In genomic region chr4:137469845-137470692, GRCm38 (mm10) we compare ENCODE assay signal across 10 mouse cellular contexts. TPM values are rescaled to one million over a fixed set of nuclear protein-coding genes. Genes with fewer than 3 reads are reported as not detected.
DNase-seq lines count a peak whose midpoint lies in the region; ATAC-seq lines count a peak whose summit lies in the region.
"Had no signal": no experiment of that assay in that cellular context is flagged by ENCODE, and none has a peak within 500 bp of the region (broad histone marks: within the 10 kb centered on the region; RNA-seq: fewer than 3 reads in every experiment).

No protein-coding gene starts in this region.

- no peak for ATAC-seq in neural tube, embryonic 11.5 days (ENCODE audit: insufficient read depth, low FRiP score, low TSS enrichment)
- no peak for ATAC-seq in forebrain, embryonic 14.5 days
- ATAC-seq in limb, embryonic 13.5 days (ENCODE audit: low FRiP score, low read depth), result no peak
- no peak for ATAC-seq in stomach, embryonic 16.5 days (ENCODE audit: insufficient read depth, low FRiP score)
- no peak for ATAC-seq in frontal cortex, adult (ENCODE audit: low TSS enrichment)

- 44% methylated on average over 15 of the region's 15 CpGs for WGBS in neural tube, embryonic 11.5 days
- 31% methylated on average over 15 of the region's 15 CpGs for WGBS in forebrain, embryonic 14.5 days
- 60% methylated on average over 15 of the region's 15 CpGs for WGBS in limb, embryonic 13.5 days
- 40% methylated on average over 15 of the region's 15 CpGs for whole genome bisulfite sequencing in stomach, embryonic 16.5 days

- H3K27me3 ChIP-seq in neural tube, embryonic 11.5 days (ENCODE audit: control insufficient read depth, insufficient read depth, low read length), result no peaks in the 10 kb centered on the region
- no peaks in the 10 kb centered on the region for H3K27me3 ChIP-seq in forebrain, embryonic 14.5 days (replicated peaks; ENCODE audit: control insufficient read depth, insufficient read depth, low read length)
- H3K27me3 ChIP-seq in limb, embryonic 13.5 days, result no peaks in the 10 kb centered on the region
- no peaks in the 10 kb centered on the region for H3K27me3 ChIP-seq in stomach, embryonic 16.5 days (ENCODE audit: control insufficient read depth, insufficient read depth, low read length)

- no peak for DNase-seq in neural tube, embryonic 11.5 days (ENCODE audit: low spot score)
- DNase-seq in neural tube, embryonic 10.5 days (ENCODE audit: extremely low spot score, low spot score), result no peak
- DNase-seq in forebrain, embryonic 14.5 days (ENCODE audit: low spot score), result no peak
- DNase-seq in right cerebral cortex, postnatal 25 days, result no peak
- no peak for DNase-seq in layer of hippocampus, adult 18-20 months (ENCODE audit: low spot score in 2 of 2)
- DNase-seq: thymus, postnatal 36 days had no signal

- H3K4me3 ChIP-seq in neural tube, embryonic 11.5 days (ENCODE audit: low read depth, low read length), result peak overlapping the region; percentile 55
- H3K4me3 ChIP-seq in forebrain, embryonic 14.5 days (ENCODE audit: low read depth, low read length), result 0 out of 2 replicates have a peak overlapping the region, but pooled peaks have one; percentile 50
- peak overlapping the region; percentile 80 for H3K4me3 ChIP-seq in limb, embryonic 13.5 days
- peak overlapping the region; percentile 82 for H3K4me3 ChIP-seq in stomach, embryonic 16.5 days (replicated peaks; ENCODE audit: low read length)

- H3K36me3 ChIP-seq in neural tube, embryonic 11.5 days (ENCODE audit: control insufficient read depth, insufficient read depth, low read length), result no peaks in the 10 kb centered on the region
- no peaks in the 10 kb centered on the region for H3K36me3 ChIP-seq in forebrain, embryonic 14.5 days (ENCODE audit: control insufficient read depth, insufficient read depth, low read length)
- no peaks in the 10 kb centered on the region for H3K36me3 ChIP-seq in limb, embryonic 13.5 days
- H3K36me3 ChIP-seq in stomach, embryonic 16.5 days (ENCODE audit: control insufficient read depth, insufficient read depth, low read length), result no peaks in the 10 kb centered on the region

- peaks cover 22% of the 10 kb centered on the region for H3K4me1 ChIP-seq in neural tube, embryonic 11.5 days (ENCODE audit: control insufficient read depth, insufficient read depth, low read length)
- peaks cover 13% of the 10 kb centered on the region for H3K4me1 ChIP-seq in forebrain, embryonic 14.5 days (ENCODE audit: control insufficient read depth, insufficient read depth, low read length)
- H3K4me1 ChIP-seq in limb, embryonic 13.5 days, result peaks cover 72% of the 10 kb centered on the region
- peaks cover 64% of the 10 kb centered on the region for H3K4me1 ChIP-seq in stomach, embryonic 16.5 days (ENCODE audit: control insufficient read depth, insufficient read depth, low read length)

- peak overlapping the region; percentile 64 for H3K9ac ChIP-seq in neural tube, embryonic 11.5 days (ENCODE audit: low read length)
- H3K9ac ChIP-seq in forebrain, embryonic 14.5 days (ENCODE audit: low read length), result peak overlapping the region; percentile 67; the same call in 1 of the 2 replicates
- H3K9ac ChIP-seq in limb, embryonic 13.5 days, result peak overlapping the region; percentile 89
- H3K9ac ChIP-seq in stomach, embryonic 16.5 days (ENCODE audit: low read length), result peak overlapping the region; percentile 92

- no peak overlapping the region for H3K27ac ChIP-seq in neural tube, embryonic 11.5 days (ENCODE audit: low read depth, low read length)
- H3K27ac ChIP-seq in forebrain, embryonic 14.5 days (ENCODE audit: low read depth, low read length), result no peak overlapping the region
- H3K27ac ChIP-seq in limb, embryonic 13.5 days, result peak overlapping the region; percentile 85
- peak overlapping the region; percentile 84 for H3K27ac ChIP-seq in stomach, embryonic 16.5 days (ENCODE audit: low read length)

- H3K4me2 ChIP-seq in neural tube, embryonic 11.5 days (ENCODE audit: low read depth), result peak overlapping the region; percentile 85
- H3K4me2 ChIP-seq in forebrain, embryonic 14.5 days (ENCODE audit: low read length), result peak overlapping the region; percentile 94
- H3K4me2 ChIP-seq in limb, embryonic 13.5 days (replicated peaks), result peak overlapping the region; percentile 85
- H3K4me2 ChIP-seq in stomach, embryonic 16.5 days (ENCODE audit: low read depth, low read length), result peak overlapping the region; percentile 77

- H3K9me3 ChIP-seq in neural tube, embryonic 11.5 days (ENCODE audit: control insufficient read depth, low read length), result no peaks in the 10 kb centered on the region
- H3K9me3 ChIP-seq in forebrain, embryonic 14.5 days (replicated peaks; ENCODE audit: control insufficient read depth, low read length), result no peaks in the 10 kb centered on the region
- H3K9me3 ChIP-seq in limb, embryonic 13.5 days, result no peaks in the 10 kb centered on the region
- no peaks in the 10 kb centered on the region for H3K9me3 ChIP-seq in stomach, embryonic 16.5 days (replicated peaks; ENCODE audit: control insufficient read depth, low read length)

RNA-seq across cellular contexts. Expression of gene Hspg2, which starts 1.5 kb away (rescaled TPM):
- 18.6 and 21.5 TPM in 2 replicates for polyA plus RNA-seq in neural tube, embryonic 11.5 days (2014; fragmentation: Nextera tagmentation; extraction: Ambion mirVana)
- 4.0 and 4.7 TPM in 2 replicates for polyA plus RNA-seq in forebrain, embryonic 14.5 days (2014; fragmentation: Nextera tagmentation; extraction: Ambion mirVana)
- 29.4 and 29.6 TPM in 2 replicates for polyA plus RNA-seq in limb, embryonic 13.5 days (2015; fragmentation: Nextera tagmentation; extraction: Ambion mirVana)
- 29.5 and 31.7 TPM in 2 replicates for polyA plus RNA-seq in stomach, embryonic 16.5 days (2015; fragmentation: Nextera tagmentation; extraction: Ambion mirVana)
- total RNA-seq in layer of hippocampus, adult 18-20 months (2021), result 1 to 10 TPM; 4.2 to 4.3 TPM

RNA-seq across cellular contexts. Expression of gene 1700013G24Rik, which starts 17.0 kb away (rescaled TPM):
- not detected in 2 replicates for polyA plus RNA-seq in neural tube, embryonic 11.5 days (2014; fragmentation: Nextera tagmentation; extraction: Ambion mirVana)
- polyA plus RNA-seq in forebrain, embryonic 14.5 days (2014; fragmentation: Nextera tagmentation; extraction: Ambion mirVana), result not detected in 2 replicates
- 0.18 TPM in 1 of 2 replicates, not detected in the other for polyA plus RNA-seq in limb, embryonic 13.5 days (2015; fragmentation: Nextera tagmentation; extraction: Ambion mirVana)
- not detected in 2 replicates for polyA plus RNA-seq in stomach, embryonic 16.5 days (2015; fragmentation: Nextera tagmentation; extraction: Ambion mirVana)
- total RNA-seq in layer of hippocampus, adult 18-20 months (2021), result not detected
- total RNA-seq: left cerebral cortex, postnatal 14 days had no signal

RNA-seq across cellular contexts. Expression of gene Cela3b, which starts 39.7 kb away (rescaled TPM):
- not detected in 2 replicates for polyA plus RNA-seq in neural tube, embryonic 11.5 days (2014; fragmentation: Nextera tagmentation; extraction: Ambion mirVana)
- polyA plus RNA-seq in forebrain, embryonic 14.5 days (2014; fragmentation: Nextera tagmentation; extraction: Ambion mirVana), result not detected in 2 replicates
- 0.15 TPM in 1 of 2 replicates, not detected in the other for polyA plus RNA-seq in limb, embryonic 13.5 days (2015; fragmentation: Nextera tagmentation; extraction: Ambion mirVana)
- 406 and 529 TPM in 2 replicates for polyA plus RNA-seq in stomach, embryonic 16.5 days (2015; fragmentation: Nextera tagmentation; extraction: Ambion mirVana)
- not detected for total RNA-seq in layer of hippocampus, adult 18-20 months (2021)
- total RNA-seq: left cerebral cortex, postnatal 14 days had no signal

Comparison
In these comparisons a context has a peak if more than half of its experiments do, and no peak if none do; other contexts are left out.
1. H3K27ac ChIP-seq: peak in limb, embryonic 13.5 days (single experiment) and stomach, embryonic 16.5 days (single experiment); none in neural tube, embryonic 11.5 days (single experiment) and forebrain, embryonic 14.5 days (single experiment).
2. RNA of gene Cela3b, which starts 39.7 kb away (polyA plus RNA-seq): 406 to 529 TPM in stomach, embryonic 16.5 days; 0.15 TPM in limb, embryonic 13.5 days, not detected in neural tube, embryonic 11.5 days and not detected in forebrain, embryonic 14.5 days; every median in the first group is over 100 times any median in the second.
3. Peak in every context shown above with its lines, with median percentiles within 50 percentile points of each other: H3K4me2 ChIP-seq, H3K4me3 ChIP-seq and H3K9ac ChIP-seq.